Mouse (Mus musculus) midbrain, postnatal 0 days (tissue): ENCODE measurements around the gene L3mbtl4. TPM values are rescaled to one million over a fixed set of nuclear protein-coding genes. Genes with fewer than 3 reads are reported as not detected.

Experiments used
- ATAC-seq: fragments of 200-750 bp; cut with Nextera tagmentation; 2 replicates; pipeline ENCODE4 v1.8.0; 2017; ENCODE audit warnings: moderate number of reproducible peaks, mild to moderate bottlenecking, moderate TSS enrichment, moderate library complexity; ENCODE audit not compliant: low FRiP score
- DNase-seq: peaks from one replicate; pipeline ENCODE4 v3.0.0-alpha.2; 2015; ENCODE audit warnings: low spot score
- H3K27ac ChIP-seq: fragments of 300-500 bp; sonication (generic); 2 replicates; pipeline ENCODE4 v1.5.1; 2014; ENCODE audit warnings: low read depth, mild to moderate bottlenecking, low read length, mixed read lengths
- H3K27me3 ChIP-seq: fragments of 300-500 bp; sonication (generic); 2 replicates; pipeline ENCODE4 v1.6.1; 2014; ENCODE audit warnings: low read length, control low read depth, mixed read lengths; ENCODE audit not compliant: insufficient read depth
- H3K36me3 ChIP-seq: fragments of 300-500 bp; sonication (generic); 2 replicates; pipeline ENCODE4 v1.6.1; 2014; ENCODE audit warnings: low read length, control low read depth, mixed read lengths; ENCODE audit not compliant: insufficient read depth
- H3K4me1 ChIP-seq: fragments of 300-500 bp; sonication (generic); 2 replicates; pipeline ENCODE4 v1.6.1; 2014; ENCODE audit warnings: mild to moderate bottlenecking, control low read depth, antibody characterized with exemption, low read length, mixed read lengths; ENCODE audit not compliant: insufficient read depth
- H3K4me2 ChIP-seq: fragments of 300-500 bp; sonication (generic); 2 replicates; pipeline ENCODE4 v1.6.1; 2014; ENCODE audit warnings: low read depth, mild to moderate bottlenecking, low read length, mixed read lengths; ENCODE audit not compliant: poor library complexity, severe bottlenecking
- H3K4me3 ChIP-seq: fragments of 300-500 bp; sonication (generic); 2 replicates; pipeline ENCODE4 v1.5.1; 2014; ENCODE audit warnings: low read depth, mild to moderate bottlenecking, low read length, moderate library complexity
- H3K9ac ChIP-seq: fragments of 300-500 bp; sonication (generic); replicated peaks from 2 replicates; pipeline ENCODE4 v1.6.1; 2014; ENCODE audit warnings: mild to moderate bottlenecking, low read length, moderate library complexity, mixed read lengths; ENCODE audit not compliant: poor library complexity, severe bottlenecking
- H3K9me3 ChIP-seq: fragments of 300-500 bp; sonication (generic); 2 replicates; pipeline ENCODE4 v1.6.1; 2016; ENCODE audit warnings: low read length, control low read depth
- CTCF ChIP-seq: IDR thresholded peaks from 2 replicates; pipeline ENCODE4 v1.5.1; 2016; ENCODE audit warnings: antibody characterized with exemption, mild to moderate bottlenecking
- WGBS: fragments of 180-500 bp; shearing (Covaris S2); extraction: QIAGEN DNeasy Blood & Tissue Kit; methylation state at CpG from one replicate; pipeline ENCODE4 v1.1.7; 2014; 5-methylcytosine and 5-hydroxymethylcytosine counted together
- polyA plus RNA-seq: library from polyadenylated mRNA; unstranded; fragments of >200 nt; fragmentation: Nextera tagmentation; extraction: Ambion mirVana; gene quantifications from 2 replicates; pipeline ENCODE4 v1.2.1, GENCODE M21; 2015
- total RNA-seq: library from RNA; depleted of rRNA; stranded (reverse); fragments of >200 nt; gene quantifications from 2 replicates; pipeline ENCODE4 v1.2.3, GENCODE M21; 2014

The L3mbtl4 gene
- total and polyA plus RNA-seq, 2 experiments from 2014 or later: 5.7 to 6.7 TPM

GRCm38 (mm10) chr17:68591619-68592018 is 318.0 kb downstream of the L3mbtl4 start:
- Histone ChIP-seq H3K27ac (no peak overlapping the region), H3K36me3 (no peaks in the 10 kb centered on the region), H3K9ac (no peak overlapping the region), H3K9me3 (no peaks in the 10 kb centered on the region), H3K4me1 (no peaks in the 10 kb centered on the region), H3K4me2 (no peak overlapping the region), H3K27me3 (no peaks in the 10 kb centered on the region), H3K4me3 (no peak overlapping the region)
- TF ChIP-seq CTCF: no peak
- 63% methylated on average over 4 of the region's 4 CpGs for WGBS
- ATAC-seq: no peak
- no peak for DNase-seq

- no peak for TF ChIP-seq CTCF
- Histone ChIP-seq H3K36me3 (no peaks in the 10 kb centered on the region), H3K27me3 (no peaks in the 10 kb centered on the region), H3K9ac (no peak overlapping the region), H3K9me3 (no peaks in the 10 kb centered on the region), H3K4me3 (no peak overlapping the region), H3K4me2 (no peak overlapping the region), H3K27ac (no peak overlapping the region), H3K4me1 (no peaks in the 10 kb centered on the region)
- ATAC-seq (no peak), DNase-seq (peak; percentile 22)
- 78% methylated on average over 4 of the region's 4 CpGs for WGBS
Observed at GRCm38 (mm10) chr17:68602744-68603143, 329.1 kb downstream of the L3mbtl4 start.

GRCm38 (mm10) chr17:68607691-68608090 is 334.1 kb downstream of the L3mbtl4 start:
- 61% methylated on average over 6 of the region's 6 CpGs for WGBS
- H3K27me3 ChIP-seq: no peaks in the 10 kb centered on the region
- H3K9me3 ChIP-seq: no peaks in the 10 kb centered on the region
- ATAC-seq: no peak
- H3K36me3 ChIP-seq: no peaks in the 10 kb centered on the region
- H3K9ac ChIP-seq: no peak overlapping the region
- H3K4me2 ChIP-seq: no peak overlapping the region
- TF ChIP-seq CTCF: no peak
- peak; percentile 9 for DNase-seq
- no peaks in the 10 kb centered on the region for H3K4me1 ChIP-seq
- no peak overlapping the region for H3K27ac ChIP-seq
- no peak overlapping the region for H3K4me3 ChIP-seq

GRCm38 (mm10) chr17:68611247-68611646 is 337.6 kb downstream of the L3mbtl4 start:
- peak; percentile 58 for DNase-seq
- TF ChIP-seq CTCF: no peak
- 55% methylated on average over 6 of the region's 6 CpGs for WGBS
- Histone ChIP-seq H3K9ac (no peak overlapping the region), H3K4me1 (no peaks in the 10 kb centered on the region), H3K4me3 (no peak overlapping the region), H3K27me3 (no peaks in the 10 kb centered on the region), H3K36me3 (no peaks in the 10 kb centered on the region), H3K27ac (no peak overlapping the region), H3K4me2 (no peak overlapping the region), H3K9me3 (no peaks in the 10 kb centered on the region)
- no peak for ATAC-seq

GRCm38 (mm10) chr17:68625281-68625680 is 351.7 kb downstream of the L3mbtl4 start:
- Histone ChIP-seq H3K27me3 (no peaks in the 10 kb centered on the region), H3K9ac (no peak overlapping the region), H3K36me3 (no peaks in the 10 kb centered on the region), H3K27ac (no peak overlapping the region), H3K4me2 (no peak overlapping the region), H3K9me3 (no peaks in the 10 kb centered on the region), H3K4me3 (no peak overlapping the region), H3K4me1 (no peaks in the 10 kb centered on the region)
- no peak for DNase-seq
- 82% methylated on average over 4 of the region's 4 CpGs for WGBS
- ATAC-seq: no peak
- no peak for TF ChIP-seq CTCF

- WGBS: 74% methylated on average over 7 of the region's 7 CpGs
- Histone ChIP-seq H3K27me3 (no peaks in the 10 kb centered on the region), H3K36me3 (no peaks in the 10 kb centered on the region), H3K9ac (no peak overlapping the region), H3K27ac (no peak overlapping the region), H3K4me3 (no peak overlapping the region), H3K4me1 (no peaks in the 10 kb centered on the region), H3K4me2 (no peak overlapping the region), H3K9me3 (no peaks in the 10 kb centered on the region)
- no peak for DNase-seq
- no peak for TF ChIP-seq CTCF
- no peak for ATAC-seq
Observed at GRCm38 (mm10) chr17:68629631-68630426, 356.2 kb downstream of the L3mbtl4 start.
